Mouse (Mus musculus) spleen, adult 2 months (tissue): Measurements from ENCODE around the gene Apoc4. TPM values are rescaled to one million over a fixed set of nuclear protein-coding genes. Genes with fewer than 3 reads are reported as not detected.

Experiments
- DNase-seq, 2 experiments: peaks; one replicate each; pipeline versions ENCODE4 v3.0.0 to v3.0.0-alpha.2; 2012 to 2021; ENCODE audit warnings: low spot score in 2 of 2, low read depth in 1 of 2
- H3K27ac ChIP-seq: fragments of 200-500 bp; 2 replicates; pipeline ENCODE4 v1.5.1; 2012; ENCODE audit warnings: low read length, inconsistent platforms; ENCODE audit not compliant: insufficient read depth
- H3K27me3 ChIP-seq: fragments of 200-500 bp; 2 replicates; pipeline ENCODE4 v1.6.1; 2012; ENCODE audit warnings: mild to moderate bottlenecking, moderate library complexity, low read length, inconsistent platforms; ENCODE audit not compliant: control insufficient read depth, insufficient read depth
- H3K36me3 ChIP-seq: fragments of 200-500 bp; 2 replicates; pipeline ENCODE4 v1.6.1; 2012; ENCODE audit warnings: mild to moderate bottlenecking, low read length, inconsistent platforms; ENCODE audit not compliant: control insufficient read depth, insufficient read depth
- H3K4me1 ChIP-seq: fragments of 200-500 bp; 2 replicates; pipeline ENCODE4 v1.6.1; 2011; ENCODE audit warnings: inconsistent platforms; ENCODE audit not compliant: control insufficient read depth, insufficient read depth, insufficient read length
- H3K4me3 ChIP-seq: fragments of 200-500 bp; 2 replicates; pipeline ENCODE4 v1.5.1; 2011; ENCODE audit warnings: mild to moderate bottlenecking, inconsistent platforms; ENCODE audit not compliant: insufficient read depth, insufficient read length; ENCODE audit errors: extremely low read depth
- CTCF ChIP-seq: fragments of 200-500 bp; IDR thresholded peaks from 2 replicates; pipeline ENCODE4 v1.5.1; 2011; ENCODE audit warnings: mild to moderate bottlenecking, inconsistent platforms; ENCODE audit not compliant: insufficient read depth, insufficient read length, insufficient replicate concordance; ENCODE audit errors: extremely low read depth
- POLR2A ChIP-seq: fragments of 200-500 bp; IDR thresholded peaks from 2 replicates; pipeline ENCODE4 v1.6.1; 2011; ENCODE audit warnings: low read depth, low read length, inconsistent platforms
- WGBS: fragments of 180-500 bp; shearing (Covaris S2); methylation state at CpG from one replicate; pipeline ENCODE4 v1.1.7; 2018; 5-methylcytosine and 5-hydroxymethylcytosine counted together
- polyA plus RNA-seq: library from polyadenylated mRNA; depleted of rRNA; stranded (reverse); fragments of >200 nt; gene quantifications from 2 replicates; pipeline ENCODE4 v1.2.3, GENCODE M21; 2012; rRNA removed

The Apoc4 gene
- polyA plus RNA-seq, 1 experiment: 0.25 TPM

DNA sequence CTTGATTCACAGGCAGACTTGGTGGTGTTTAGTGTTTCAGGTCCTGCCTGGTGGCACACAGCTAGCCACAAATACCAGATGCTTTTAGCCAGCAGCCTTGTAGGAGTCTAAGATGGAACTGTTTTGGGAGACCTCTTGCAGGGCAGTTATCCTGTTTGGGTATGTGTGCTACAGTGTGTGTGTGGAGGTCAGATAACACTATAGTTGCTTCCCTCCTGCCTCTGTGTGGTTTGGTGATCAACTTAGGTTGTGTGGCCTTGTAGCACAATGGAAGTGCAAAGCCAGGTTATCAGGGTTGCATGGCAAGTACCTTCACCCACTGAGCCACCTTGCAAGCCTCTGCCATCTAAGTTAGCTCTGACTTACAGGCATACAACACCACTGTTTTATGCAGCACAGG is 48.6 kb downstream of the Apoc4 start:
- peaks cover 2% of the 10 kb centered on the region; the same call in 1 of the 2 replicates for H3K4me1 ChIP-seq
- no peaks in the 10 kb centered on the region for H3K27me3 ChIP-seq
- DNase-seq: no peak
- no peak overlapping the region for H3K4me3 ChIP-seq
- H3K36me3 ChIP-seq: peaks cover 37% of the 10 kb centered on the region
- H3K27ac ChIP-seq: no peak overlapping the region
- TF ChIP-seq CTCF (no peak), POLR2A (no peak)

DNA sequence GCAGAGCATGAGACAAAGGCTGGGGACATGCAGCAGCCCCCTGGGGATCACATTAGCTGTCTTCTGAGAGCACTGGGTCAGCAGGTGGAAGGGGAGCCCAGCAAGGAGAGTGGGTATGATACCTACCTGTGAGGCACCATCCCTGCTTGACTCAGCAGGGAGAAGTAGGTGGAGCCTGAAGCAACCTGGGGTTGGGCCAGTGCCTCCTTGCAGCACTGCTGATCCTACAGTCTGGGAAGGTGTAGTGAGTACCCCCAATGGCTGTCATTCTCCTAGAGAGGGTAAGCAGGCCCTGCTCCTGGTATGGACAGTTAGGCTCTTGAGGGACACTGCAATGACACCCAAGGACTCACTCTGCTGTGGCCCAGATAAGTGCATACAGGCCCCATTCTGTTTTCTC is 49.0 kb downstream of the Apoc4 start:
- Histone ChIP-seq H3K4me3 (no peak overlapping the region), H3K4me1 (peaks cover 3% of the 10 kb centered on the region; the same call in 1 of the 2 replicates), H3K27ac (no peak overlapping the region), H3K27me3 (no peaks in the 10 kb centered on the region), H3K36me3 (peaks cover 33% of the 10 kb centered on the region)
- no peak for TF ChIP-seq CTCF
- no peak for TF ChIP-seq POLR2A
- DNase-seq: no peak

- 1% methylated on average over 40 of the region's 41 CpGs for WGBS
- Histone ChIP-seq H3K36me3 (peaks cover 12% of the 10 kb centered on the region), H3K27me3 (no peaks in the 10 kb centered on the region), H3K4me3 (peak within 1 kb of the TSS; percentile 71), H3K4me1 (peaks cover 3% of the 10 kb centered on the region; the same call in 1 of the 2 replicates), H3K27ac (peak within 1 kb of the TSS; percentile 93)
- peak; percentile 75 to 91 for DNase-seq
- TF ChIP-seq CTCF: no peak
These were observed 51.9 kb downstream of the Apoc4 start, which contains the start of gene Relb for GRCm38 (mm10) chr7:19629361-19629734. Gene Relb, minus strand, starts transcription at chr7:19629438.

GRCm38 (mm10) chr7:19628536-19629360 is 52.5 kb downstream of the Apoc4 start:
- Histone ChIP-seq H3K27ac (peak overlapping the region; percentile 93), H3K36me3 (peaks cover 8% of the 10 kb centered on the region), H3K4me3 (peak overlapping the region; percentile 71), H3K27me3 (no peaks in the 10 kb centered on the region), H3K4me1 (peaks cover 3% of the 10 kb centered on the region; the same call in 1 of the 2 replicates)
- DNase-seq: peak; percentile 97 to 99
- peak; percentile 30 for TF ChIP-seq POLR2A
- TF ChIP-seq CTCF: no peak
- 1% methylated on average over 57 of the region's 57 CpGs for WGBS

DNA sequence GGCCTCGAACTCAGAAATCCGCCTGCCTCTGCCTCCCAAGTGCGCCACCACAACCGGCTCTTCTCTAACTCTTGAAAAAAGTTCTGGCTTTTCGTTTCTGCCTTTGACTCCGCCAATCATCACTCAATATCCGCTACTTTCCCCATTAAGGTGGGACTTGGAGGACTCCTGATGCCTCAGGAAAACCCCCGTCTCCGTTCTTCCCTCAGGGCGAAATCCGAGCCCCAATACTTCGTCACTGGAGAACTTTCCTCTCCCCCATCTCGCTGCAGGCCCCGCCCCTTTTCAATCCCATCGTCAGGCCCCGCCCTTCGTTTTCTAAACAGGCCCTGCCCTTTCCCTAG is 53.1 kb downstream of the Apoc4 start:
- WGBS: 8% methylated on average over 17 of the region's 17 CpGs
- Histone ChIP-seq H3K27ac (peak overlapping the region; percentile 80), H3K36me3 (peaks cover 2% of the 10 kb centered on the region), H3K27me3 (no peaks in the 10 kb centered on the region), H3K4me1 (peaks cover 3% of the 10 kb centered on the region; the same call in 1 of the 2 replicates), H3K4me3 (peak overlapping the region; percentile 58)
- DNase-seq: no peak
- no peak for TF ChIP-seq CTCF
- TF ChIP-seq POLR2A: no peak

Other genes starting within 250 kb of the Apoc4 start
- gene Mark4, start 222.7 kb downstream of the Apoc4 start, polyA plus RNA-seq: 14.6 and 23.4 TPM in 2 replicates
- 7.1 and 7.7 TPM in 2 replicates for gene Exoc3l2, start 218.1 kb downstream of the Apoc4 start, polyA plus RNA-seq
- gene Bloc1s3, start 173.1 kb downstream of the Apoc4 start, polyA plus RNA-seq: 8.8 and 13.9 TPM in 2 replicates
- gene Trappc6a, start 173.1 kb downstream of the Apoc4 start, polyA plus RNA-seq: 54.4 and 75.5 TPM in 2 replicates
- 2.2 and 2.3 TPM in 2 replicates for gene Nkpd1, start 163.6 kb downstream of the Apoc4 start, polyA plus RNA-seq
- 56.2 and 71.0 TPM in 2 replicates for gene Ppp1r37, start 118.4 kb downstream of the Apoc4 start, polyA plus RNA-seq
- gene Zfp296, start 104.2 kb downstream of the Apoc4 start, polyA plus RNA-seq: 20.9 and 33.0 TPM in 2 replicates
- gene Gemin7, start 103.9 kb downstream of the Apoc4 start, polyA plus RNA-seq: 94.7 and 143 TPM in 2 replicates
- gene Clasrp, start 77.0 kb downstream of the Apoc4 start, polyA plus RNA-seq: 102 and 186 TPM in 2 replicates
- gene Relb, start 52.0 kb downstream of the Apoc4 start, polyA plus RNA-seq: 76.9 and 114 TPM in 2 replicates
- 76.3 and 78.9 TPM in 2 replicates for gene Clptm1, start 16.4 kb downstream of the Apoc4 start, polyA plus RNA-seq
- gene Apoc2, start 3.5 kb downstream of the Apoc4 start, polyA plus RNA-seq: 1.2 and 5.5 TPM in 2 replicates
- not detected in 2 replicates for gene Gm44805, start 56 bp downstream of the Apoc4 start, polyA plus RNA-seq
- gene Apoc1, start 11.2 kb upstream of the Apoc4 start, polyA plus RNA-seq: 4.3 and 6.7 TPM in 2 replicates
- 1,613 and 1,762 TPM in 2 replicates for gene Apoe, start 17.7 kb upstream of the Apoc4 start, polyA plus RNA-seq
- 51.1 and 66.8 TPM in 2 replicates for gene Tomm40, start 34.0 kb upstream of the Apoc4 start, polyA plus RNA-seq
- 23.3 and 24.4 TPM in 2 replicates for gene Nectin2, start 69.0 kb upstream of the Apoc4 start, polyA plus RNA-seq
- gene Bcam, start 89.5 kb upstream of the Apoc4 start, polyA plus RNA-seq: 30.1 and 39.8 TPM in 2 replicates
- 1.4 TPM in 2 replicates for gene Cblc, start 115.3 kb upstream of the Apoc4 start, polyA plus RNA-seq
- 102 and 149 TPM in 2 replicates for gene Bcl3, start 141.3 kb upstream of the Apoc4 start, polyA plus RNA-seq
- gene Gm19345, start 170.5 kb upstream of the Apoc4 start, polyA plus RNA-seq: 0.45 TPM in 1 of 2 replicates, not detected in the other
- gene Ceacam16, start 179.8 kb upstream of the Apoc4 start, polyA plus RNA-seq: 17.0 and 21.7 TPM in 2 replicates
- gene Ceacam19, start 206.5 kb upstream of the Apoc4 start, polyA plus RNA-seq: 0.09 and 0.22 TPM in 2 replicates
- 6.6 and 8.0 TPM in 2 replicates for gene Pvr, start 239.7 kb upstream of the Apoc4 start, polyA plus RNA-seq